24 mouse cellular contexts compared by ENCODE assay signal in the genomic region with DNA sequence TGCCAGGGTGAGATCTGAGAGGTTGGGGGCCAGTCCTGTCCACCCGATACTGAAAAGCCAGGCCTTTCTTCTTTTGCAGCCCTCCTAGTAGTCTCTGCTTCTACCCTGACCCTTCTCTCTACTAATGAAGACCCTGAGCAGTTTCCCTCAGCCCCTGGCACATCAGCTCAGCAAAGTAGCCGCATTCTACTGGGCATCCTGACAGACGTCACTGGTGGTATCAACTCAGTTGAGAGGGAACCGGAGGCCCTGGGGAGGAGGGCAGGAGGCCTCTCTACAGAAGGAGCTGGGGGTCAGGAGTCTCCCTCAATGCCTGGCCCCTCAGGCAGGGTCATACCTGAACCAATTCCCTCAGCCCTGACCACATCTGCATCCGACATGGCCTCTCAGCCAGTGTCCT. TPM values are rescaled to one million over a fixed set of nuclear protein-coding genes. Genes with fewer than 3 reads are reported as not detected.
"Had no signal": no experiment of that assay in that cellular context is flagged by ENCODE, and none has a peak within 500 bp of the region (broad histone marks: within the 10 kb centered on the region; RNA-seq: fewer than 3 reads in every experiment).

No protein-coding gene starts in this region.

- DNase-seq: left cerebral cortex, postnatal 4 days; liver; liver, embryonic 13.5 days; liver, postnatal 0 days; lung, adult 18-20 months; lung, adult 2 months; lung, embryonic 14.5 days; lung, postnatal 10 days; lung, postnatal 14 days; lung, postnatal 36 days; lung, postnatal 4 days; midbrain, embryonic 14.5 days had no signal

RNA-seq across cellular contexts. Expression of a gene that starts 4.8 kb away (rescaled TPM):
- total RNA-seq: left cerebral cortex, adult 2 months; left cerebral cortex, adult 8-10 months; left cerebral cortex, postnatal 10 days; left cerebral cortex, postnatal 14 days; left cerebral cortex, postnatal 25 days; left cerebral cortex, postnatal 36 days; left cerebral cortex, postnatal 4 days; liver, adult 2 months; megakaryocyte progenitor cell, adult 5-6 weeks; megakaryocyte, adult 5-6 weeks; megakaryocyte-erythroid progenitor cell, adult 5-6 weeks; midbrain, postnatal 0 days; monocyte, adult 5-6 weeks had no signal
